Mouse (Mus musculus) hindbrain, postnatal 0 days (tissue): ENCODE data around the gene Ccdc81. TPM values are rescaled to one million over a fixed set of nuclear protein-coding genes. Genes with fewer than 3 reads are reported as not detected.

ENCODE experiments used
- ATAC-seq: fragments of 200-750 bp; cut with Nextera tagmentation; 2 replicates; pipeline ENCODE4 v1.8.0; 2017; ENCODE audit warnings: mild to moderate bottlenecking, moderate TSS enrichment, moderate library complexity
- DNase-seq: peaks from one replicate; pipeline ENCODE4 v3.0.0-alpha.2; 2015; ENCODE audit warnings: low spot score
- H3K27ac ChIP-seq: fragments of 300-500 bp; sonication (generic); 2 replicates; pipeline ENCODE4 v1.5.1; 2014; ENCODE audit warnings: mild to moderate bottlenecking
- H3K27me3 ChIP-seq: fragments of 300-500 bp; sonication (generic); 2 replicates; pipeline ENCODE4 v1.6.1; 2014; ENCODE audit warnings: low read length, mixed read lengths; ENCODE audit not compliant: insufficient read depth
- H3K36me3 ChIP-seq: fragments of 300-500 bp; sonication (generic); 2 replicates; pipeline ENCODE4 v1.6.1; 2014; ENCODE audit warnings: low read length, mixed read lengths; ENCODE audit not compliant: insufficient read depth
- H3K4me1 ChIP-seq: fragments of 300-500 bp; sonication (generic); 2 replicates; pipeline ENCODE4 v1.6.1; 2014; ENCODE audit warnings: antibody characterized with exemption, low read length, mixed read lengths; ENCODE audit not compliant: insufficient read depth
- H3K4me2 ChIP-seq: fragments of 300-500 bp; sonication (generic); 2 replicates; pipeline ENCODE4 v1.6.1; 2014; ENCODE audit warnings: low read depth, mild to moderate bottlenecking, low read length, moderate library complexity, mixed read lengths
- H3K4me3 ChIP-seq: fragments of 300-500 bp; sonication (generic); 2 replicates; pipeline ENCODE4 v1.5.1; 2014; ENCODE audit warnings: low read length
- H3K9ac ChIP-seq: fragments of 300-500 bp; sonication (generic); replicated peaks from 2 replicates; pipeline ENCODE4 v1.6.1; 2014; ENCODE audit warnings: mild to moderate bottlenecking, low read length, moderate library complexity, mixed read lengths
- H3K9me3 ChIP-seq: fragments of 300-500 bp; sonication (generic); 2 replicates; pipeline ENCODE4 v1.6.1; 2016; ENCODE audit warnings: low read length, mixed read lengths
- CTCF ChIP-seq: IDR thresholded peaks from 2 replicates; pipeline ENCODE4 v1.5.1; 2016; ENCODE audit warnings: antibody characterized with exemption, control low read depth, low read depth
- whole genome bisulfite sequencing: fragments of 180-500 bp; shearing (Covaris S2); extraction: QIAGEN DNeasy Blood & Tissue Kit; methylation state at CpG from one replicate; pipeline ENCODE4 v1.1.7; 2014; 5-methylcytosine and 5-hydroxymethylcytosine counted together
- polyA plus RNA-seq: library from polyadenylated mRNA; unstranded; fragments of >200 nt; fragmentation: Nextera tagmentation; extraction: Ambion mirVana; gene quantifications from 2 replicates; pipeline ENCODE4 v1.2.1, GENCODE M21; 2015
- total RNA-seq: library from RNA; depleted of rRNA; stranded (reverse); fragments of >200 nt; gene quantifications from 2 replicates; pipeline ENCODE4 v1.2.3, GENCODE M21; 2014; rRNA removed

The Ccdc81 gene
- total RNA-seq (0.42 and 1.1 TPM in 2 replicates), polyA plus RNA-seq (0.71 and 0.76 TPM in 2 replicates)

GRCm38 (mm10) chr7:89903442-89904343, at the start of gene Ccdc81:
TSS of gene Ccdc81 (minus strand) at chr7:89903629.
- H3K36me3 ChIP-seq, result no peaks in the 10 kb centered on the region
- no peaks in the 10 kb centered on the region for H3K27me3 ChIP-seq
- H3K4me3 ChIP-seq, result no peak within 1 kb of the TSS
- ATAC-seq (0 out of 2 replicates have a peak, but pooled peaks have one; percentile 45), DNase-seq (peak; percentile 23)
- peak within 1 kb of the TSS; percentile 43 for H3K4me2 ChIP-seq
- H3K27ac ChIP-seq, result no peak within 1 kb of the TSS
- H3K9me3 ChIP-seq, result no peaks in the 10 kb centered on the region
- no peak within 1 kb of the TSS; the same call in 1 of the 2 replicates for H3K9ac ChIP-seq
- H3K4me1 ChIP-seq, result no peaks in the 10 kb centered on the region
- 24% methylated on average over 22 of the region's 22 CpGs for WGBS
- no peak for TF ChIP-seq CTCF

- no peaks in the 10 kb centered on the region for H3K27me3 ChIP-seq
- H3K9ac ChIP-seq, result no peak overlapping the region
- no peak for DNase-seq
- H3K9me3 ChIP-seq, result no peaks in the 10 kb centered on the region
- H3K36me3 ChIP-seq, result no peaks in the 10 kb centered on the region
- 82% methylated on average over 4 of the region's 4 CpGs for WGBS
- TF ChIP-seq CTCF, result no peak
- no peaks in the 10 kb centered on the region for H3K4me1 ChIP-seq
- no peak for ATAC-seq
- H3K4me3 ChIP-seq, result no peak overlapping the region
- H3K27ac ChIP-seq, result no peak overlapping the region
- H3K4me2 ChIP-seq, result no peak overlapping the region
Measured at GRCm38 (mm10) chr7:89949403-89949802, 46.0 kb upstream of the Ccdc81 start.

- no peak for TF ChIP-seq CTCF
- no peak overlapping the region for H3K9ac ChIP-seq
- H3K4me2 ChIP-seq, result no peak overlapping the region
- DNase-seq (peak; percentile 16), ATAC-seq (no peak)
- no peaks in the 10 kb centered on the region for H3K36me3 ChIP-seq
- H3K4me1 ChIP-seq, result no peaks in the 10 kb centered on the region
- no peaks in the 10 kb centered on the region for H3K27me3 ChIP-seq
- H3K27ac ChIP-seq, result no peak overlapping the region
- H3K9me3 ChIP-seq, result no peaks in the 10 kb centered on the region
- WGBS, result 76% methylated on average over 7 of the region's 7 CpGs
- no peak overlapping the region for H3K4me3 ChIP-seq
Measured at GRCm38 (mm10) chr7:89948026-89948425, 44.6 kb upstream of the Ccdc81 start.

GRCm38 (mm10) chr7:89940571-89941463, 37.4 kb upstream of the Ccdc81 start, which contains the start of gene Hikeshi:
TSS of gene Hikeshi (minus strand) at chr7:89941204.
- H3K9ac ChIP-seq, result peak within 1 kb of the TSS; percentile 77
- ATAC-seq (peak; percentile 100), DNase-seq (peak; percentile 98)
- no peaks in the 10 kb centered on the region for H3K27me3 ChIP-seq
- H3K4me2 ChIP-seq, result peak within 1 kb of the TSS; percentile 61
- 1% methylated on average over 45 of the region's 45 CpGs for WGBS
- no peaks in the 10 kb centered on the region for H3K36me3 ChIP-seq
- H3K9me3 ChIP-seq, result no peaks in the 10 kb centered on the region
- H3K4me3 ChIP-seq, result peak within 1 kb of the TSS; percentile 88
- H3K4me1 ChIP-seq, result peaks cover 5% of the 10 kb centered on the region
- H3K27ac ChIP-seq, result peak within 1 kb of the TSS; percentile 89
- TF ChIP-seq CTCF, result no peak; the same call in 1 of the 2 replicates

GRCm38 (mm10) chr7:89939497-89940353, 36.3 kb upstream of the Ccdc81 start:
- Histone ChIP-seq H3K4me2 (peak overlapping the region; percentile 61), H3K27ac (peak overlapping the region; percentile 89; the same call in 1 of the 2 replicates), H3K9ac (peak overlapping the region; percentile 77), H3K4me3 (peak overlapping the region; percentile 88), H3K4me1 (peaks cover 5% of the 10 kb centered on the region), H3K9me3 (no peaks in the 10 kb centered on the region), H3K27me3 (no peaks in the 10 kb centered on the region), H3K36me3 (no peaks in the 10 kb centered on the region)
- no peak for TF ChIP-seq CTCF
- no peak for ATAC-seq
- WGBS, result 38% methylated on average over 15 of the region's 15 CpGs
- DNase-seq, result peak; percentile 43
